Mouse (Mus musculus): ENCODE data around the gene Clic5. TPM values are rescaled to one million over a fixed set of nuclear protein-coding genes. Genes with fewer than 3 reads are reported as not detected.
A peak's percentile ranks its signal among the peaks of the same experiment; 100 is the strongest.

The Clic5 gene
- polyA plus RNA-seq, 1 experiment from 2014 or later: 10.5 TPM

DNA sequence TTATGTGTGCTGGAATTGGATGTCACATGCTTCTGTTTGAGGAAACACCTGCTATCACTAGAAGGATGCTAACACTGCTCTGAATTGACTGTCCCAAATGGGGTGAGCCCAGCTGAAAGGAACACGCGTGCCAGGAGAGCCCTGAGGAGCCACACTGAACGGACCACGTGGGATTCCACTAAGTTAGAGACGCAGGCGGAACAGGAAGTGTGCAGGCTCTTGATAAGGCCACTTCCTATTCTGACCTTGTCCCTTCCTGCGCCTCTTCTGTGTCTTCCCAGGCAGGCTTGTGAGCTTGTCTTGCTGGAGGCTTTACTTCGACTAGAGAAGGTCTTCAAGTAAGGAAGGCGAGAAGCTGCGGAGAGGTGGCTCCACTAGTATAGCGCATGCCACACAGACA lies 27.9 kb upstream of the Clic5 start:
- ATAC-seq (replicated peaks; ENCODE audit: low FRiP score, low TSS enrichment, low read depth) (no peak), DNase-seq (ENCODE audit: low spot score) (no peak)
- Histone ChIP-seq H3K27ac (ENCODE audit: low read depth) (no peak overlapping the region), H3K36me3 (ENCODE audit: control insufficient read depth, insufficient read depth, low read length) (no peaks in the 10 kb centered on the region), H3K4me2 (ENCODE audit: low read length) (no peak overlapping the region), H3K27me3 (replicated peaks; ENCODE audit: control insufficient read depth, insufficient read depth, low read length) (no peaks in the 10 kb centered on the region), H3K9me3 (ENCODE audit: control insufficient read depth, low read length) (no peaks in the 10 kb centered on the region), H3K4me3 (ENCODE audit: low read depth, low read length) (no peak overlapping the region), H3K9ac (ENCODE audit: low read length) (no peak overlapping the region), H3K4me1 (replicated peaks; ENCODE audit: control insufficient read depth, insufficient read depth, low read length) (no peaks in the 10 kb centered on the region)
- 90% methylated on average over 11 of the region's 11 CpGs for WGBS

DNA sequence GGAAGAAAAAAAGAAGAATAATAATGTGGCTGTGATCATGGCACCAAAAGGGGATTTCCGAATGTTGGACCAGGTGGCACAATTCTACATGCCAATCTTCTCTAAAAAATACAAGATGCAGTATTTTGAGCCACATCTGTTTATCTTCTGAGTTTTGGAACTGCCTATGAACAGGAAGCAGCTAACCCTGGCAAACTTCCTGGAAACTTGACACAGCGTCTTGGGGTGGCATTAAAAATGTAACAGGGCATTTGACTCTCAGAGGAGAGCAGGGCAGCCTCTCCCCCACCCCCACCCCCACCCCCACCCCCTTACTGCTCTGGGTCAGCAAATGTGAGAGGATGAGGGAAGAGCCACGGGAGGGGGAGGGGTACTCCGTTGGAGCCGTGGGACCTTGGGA lies 25.9 kb upstream of the Clic5 start:
- H3K27me3 ChIP-seq (replicated peaks; ENCODE audit: control insufficient read depth, insufficient read depth, low read length): no peaks in the 10 kb centered on the region
- no peak overlapping the region for H3K9ac ChIP-seq (ENCODE audit: low read length)
- no peak for ATAC-seq (replicated peaks; ENCODE audit: low FRiP score, low TSS enrichment, low read depth)
- WGBS: 21% methylated on average over 5 of the region's 5 CpGs
- H3K4me3 ChIP-seq (ENCODE audit: low read depth, low read length): no peak overlapping the region
- H3K36me3 ChIP-seq (ENCODE audit: control insufficient read depth, insufficient read depth, low read length): no peaks in the 10 kb centered on the region
- DNase-seq (ENCODE audit: low spot score): no peak
- peak overlapping the region; percentile 20; the same call in 1 of the 2 replicates for H3K4me2 ChIP-seq (ENCODE audit: low read length)
- H3K9me3 ChIP-seq (ENCODE audit: control insufficient read depth, low read length): no peaks in the 10 kb centered on the region
- no peak overlapping the region for H3K27ac ChIP-seq (ENCODE audit: low read depth)
- no peaks in the 10 kb centered on the region for H3K4me1 ChIP-seq (replicated peaks; ENCODE audit: control insufficient read depth, insufficient read depth, low read length)

- no peaks in the 10 kb centered on the region for H3K27me3 ChIP-seq (replicated peaks; ENCODE audit: control insufficient read depth, insufficient read depth, low read length)
- H3K9me3 ChIP-seq (ENCODE audit: control insufficient read depth, low read length): no peaks in the 10 kb centered on the region
- no peak overlapping the region for H3K9ac ChIP-seq (ENCODE audit: low read length)
- no peak overlapping the region for H3K27ac ChIP-seq (ENCODE audit: low read depth)
- no peaks in the 10 kb centered on the region for H3K36me3 ChIP-seq (ENCODE audit: control insufficient read depth, insufficient read depth, low read length)
- WGBS: 46% methylated on average over 5 of the region's 5 CpGs
- peak overlapping the region; percentile 20; the same call in 1 of the 2 replicates for H3K4me2 ChIP-seq (ENCODE audit: low read length)
- DNase-seq (ENCODE audit: low spot score) (no peak), ATAC-seq (replicated peaks; ENCODE audit: low FRiP score, low TSS enrichment, low read depth) (no peak)
- no peaks in the 10 kb centered on the region for H3K4me1 ChIP-seq (replicated peaks; ENCODE audit: control insufficient read depth, insufficient read depth, low read length)
- H3K4me3 ChIP-seq (ENCODE audit: low read depth, low read length): no peak overlapping the region
Measured at GRCm38 (mm10) chr17:44162935-44163334, 25.4 kb upstream of the Clic5 start.

DNA sequence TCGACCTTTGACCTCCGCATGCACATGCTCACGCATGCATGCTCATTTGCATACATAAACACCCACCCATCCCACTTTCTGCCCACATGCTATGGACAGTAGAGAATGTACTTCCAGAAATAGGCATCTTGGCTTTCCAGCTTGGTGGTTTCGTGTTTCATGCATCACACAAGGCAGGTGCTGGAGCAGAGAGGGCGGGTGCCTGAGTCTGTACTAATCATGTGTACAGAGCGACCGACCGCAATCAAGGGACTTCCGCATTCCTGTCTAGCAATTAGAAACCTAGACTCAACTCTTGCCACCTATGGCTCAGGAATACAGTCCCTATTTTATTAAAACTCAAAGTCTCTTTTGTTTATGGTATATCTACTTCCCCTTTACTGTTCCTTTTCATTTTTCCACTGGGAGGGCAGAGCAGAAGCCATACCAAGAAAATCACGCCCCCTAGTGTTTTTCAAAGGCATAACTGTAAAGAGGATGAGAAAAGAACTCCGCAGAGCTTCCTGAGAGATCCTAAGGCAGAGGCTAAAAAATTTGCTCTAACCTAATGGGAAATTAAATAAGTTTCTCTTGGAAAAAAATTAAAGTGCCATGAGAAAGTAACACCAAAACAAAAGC lies 22.5 kb upstream of the Clic5 start:
- 67% methylated on average over 11 of the region's 11 CpGs for WGBS
- DNase-seq (ENCODE audit: low spot score): no peak
- 0 out of 2 replicates have a peak, but pooled peaks have one; percentile 55 for ATAC-seq (replicated peaks; ENCODE audit: low FRiP score, low TSS enrichment, low read depth)

GRCm38 (mm10) chr17:44169676-44170075 lies 18.7 kb upstream of the Clic5 start:
- 88% methylated on average over 4 of the region's 4 CpGs for WGBS
- H3K9ac ChIP-seq (ENCODE audit: low read length): no peak overlapping the region
- ATAC-seq (replicated peaks; ENCODE audit: low FRiP score, low TSS enrichment, low read depth): no peak

More for the DNA sequence above, 22.5 kb upstream of the Clic5 start:
- Histone ChIP-seq H3K27me3 (replicated peaks; ENCODE audit: control insufficient read depth, insufficient read depth, low read length) (no peaks in the 10 kb centered on the region), H3K9ac (ENCODE audit: low read length) (no peak overlapping the region), H3K4me1 (replicated peaks; ENCODE audit: control insufficient read depth, insufficient read depth, low read length) (no peaks in the 10 kb centered on the region), H3K4me3 (ENCODE audit: low read depth, low read length) (no peak overlapping the region), H3K4me2 (ENCODE audit: low read length) (no peak overlapping the region), H3K36me3 (ENCODE audit: control insufficient read depth, insufficient read depth, low read length) (no peaks in the 10 kb centered on the region), H3K9me3 (ENCODE audit: control insufficient read depth, low read length) (no peaks in the 10 kb centered on the region), H3K27ac (ENCODE audit: low read depth) (no peak overlapping the region)

GRCm38 (mm10) chr17:44170316-44170715 lies 18.1 kb upstream of the Clic5 start:
- ATAC-seq (replicated peaks; ENCODE audit: low FRiP score, low TSS enrichment, low read depth): no peak
- no peak for DNase-seq (ENCODE audit: low spot score)
- Histone ChIP-seq H3K27ac (ENCODE audit: low read depth) (no peak overlapping the region), H3K4me1 (replicated peaks; ENCODE audit: control insufficient read depth, insufficient read depth, low read length) (no peaks in the 10 kb centered on the region), H3K4me3 (ENCODE audit: low read depth, low read length) (no peak overlapping the region), H3K27me3 (replicated peaks; ENCODE audit: control insufficient read depth, insufficient read depth, low read length) (no peaks in the 10 kb centered on the region), H3K36me3 (ENCODE audit: control insufficient read depth, insufficient read depth, low read length) (no peaks in the 10 kb centered on the region), H3K9me3 (ENCODE audit: control insufficient read depth, low read length) (no peaks in the 10 kb centered on the region), H3K4me2 (ENCODE audit: low read length) (no peak overlapping the region), H3K9ac (ENCODE audit: low read length) (no peak overlapping the region)
- 88% methylated on average over 3 of the region's 3 CpGs for WGBS

More at GRCm38 (mm10) chr17:44169676-44170075, 18.7 kb upstream of the Clic5 start:
- H3K27ac ChIP-seq (ENCODE audit: low read depth): no peak overlapping the region
- no peaks in the 10 kb centered on the region for H3K4me1 ChIP-seq (replicated peaks; ENCODE audit: control insufficient read depth, insufficient read depth, low read length)
- no peaks in the 10 kb centered on the region for H3K36me3 ChIP-seq (ENCODE audit: control insufficient read depth, insufficient read depth, low read length)
- H3K27me3 ChIP-seq (replicated peaks; ENCODE audit: control insufficient read depth, insufficient read depth, low read length): no peaks in the 10 kb centered on the region
- no peak for DNase-seq (ENCODE audit: low spot score)
- H3K4me2 ChIP-seq (ENCODE audit: low read length): no peak overlapping the region
- H3K9me3 ChIP-seq (ENCODE audit: control insufficient read depth, low read length): no peaks in the 10 kb centered on the region
- H3K4me3 ChIP-seq (ENCODE audit: low read depth, low read length): no peak overlapping the region

DNA sequence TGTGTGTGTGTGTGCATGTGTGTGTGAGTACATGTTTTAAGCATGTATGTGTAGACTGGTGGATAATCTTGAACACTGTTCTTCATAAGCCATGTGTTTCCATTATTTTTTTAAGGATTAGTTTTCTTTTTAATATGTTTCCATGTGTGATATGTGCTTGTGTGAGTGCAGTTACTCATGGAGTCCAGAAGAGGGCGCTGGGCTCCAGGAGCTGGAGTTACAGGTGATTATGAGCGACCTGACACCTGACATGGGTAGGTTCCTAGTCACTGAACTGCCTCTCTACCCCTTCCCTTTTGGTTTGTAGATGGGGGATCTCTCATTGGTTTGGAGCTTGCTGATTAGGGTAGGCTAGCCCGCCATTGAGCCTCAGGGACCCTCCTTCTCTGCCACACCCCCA lies 16.5 kb upstream of the Clic5 start:
- H3K4me3 ChIP-seq (ENCODE audit: low read depth, low read length): no peak overlapping the region
- H3K27me3 ChIP-seq (replicated peaks; ENCODE audit: control insufficient read depth, insufficient read depth, low read length): no peaks in the 10 kb centered on the region
- H3K9me3 ChIP-seq (ENCODE audit: control insufficient read depth, low read length): no peaks in the 10 kb centered on the region
- no peak overlapping the region for H3K4me2 ChIP-seq (ENCODE audit: low read length)
- ATAC-seq (replicated peaks; ENCODE audit: low FRiP score, low TSS enrichment, low read depth): no peak
- no peaks in the 10 kb centered on the region for H3K36me3 ChIP-seq (ENCODE audit: control insufficient read depth, insufficient read depth, low read length)
- no peak for DNase-seq (ENCODE audit: low spot score)
- WGBS: 45% methylated on average over 3 of the region's 3 CpGs
- H3K27ac ChIP-seq (ENCODE audit: low read depth): no peak overlapping the region
- no peak overlapping the region for H3K9ac ChIP-seq (ENCODE audit: low read length)
- H3K4me1 ChIP-seq (replicated peaks; ENCODE audit: control insufficient read depth, insufficient read depth, low read length): no peaks in the 10 kb centered on the region

- Histone ChIP-seq H3K4me3 (ENCODE audit: low read depth, low read length) (no peak overlapping the region), H3K4me1 (replicated peaks; ENCODE audit: control insufficient read depth, insufficient read depth, low read length) (no peaks in the 10 kb centered on the region), H3K36me3 (ENCODE audit: control insufficient read depth, insufficient read depth, low read length) (no peaks in the 10 kb centered on the region), H3K4me2 (ENCODE audit: low read length) (no peak overlapping the region), H3K9ac (ENCODE audit: low read length) (no peak overlapping the region), H3K9me3 (ENCODE audit: control insufficient read depth, low read length) (no peaks in the 10 kb centered on the region), H3K27ac (ENCODE audit: low read depth) (no peak overlapping the region), H3K27me3 (replicated peaks; ENCODE audit: control insufficient read depth, insufficient read depth, low read length) (no peaks in the 10 kb centered on the region)
- 68% methylated on average over 2 of the region's 2 CpGs for WGBS
- ATAC-seq (replicated peaks; ENCODE audit: low FRiP score, low TSS enrichment, low read depth) (no peak), DNase-seq (ENCODE audit: low spot score) (no peak)
Measured at GRCm38 (mm10) chr17:44173341-44173740, 15.0 kb upstream of the Clic5 start.

GRCm38 (mm10) chr17:44177291-44177690 lies 11.1 kb upstream of the Clic5 start:
- Histone ChIP-seq H3K9ac (ENCODE audit: low read length) (no peak overlapping the region), H3K4me1 (replicated peaks; ENCODE audit: control insufficient read depth, insufficient read depth, low read length) (no peaks in the 10 kb centered on the region), H3K4me2 (ENCODE audit: low read length) (no peak overlapping the region), H3K27ac (ENCODE audit: low read depth) (no peak overlapping the region), H3K36me3 (ENCODE audit: control insufficient read depth, insufficient read depth, low read length) (no peaks in the 10 kb centered on the region), H3K9me3 (ENCODE audit: control insufficient read depth, low read length) (no peaks in the 10 kb centered on the region), H3K27me3 (replicated peaks; ENCODE audit: control insufficient read depth, insufficient read depth, low read length) (no peaks in the 10 kb centered on the region), H3K4me3 (ENCODE audit: low read depth, low read length) (no peak overlapping the region)
- ATAC-seq (replicated peaks; ENCODE audit: low FRiP score, low TSS enrichment, low read depth): no peak
- 93% methylated on average over 3 of the region's 3 CpGs for WGBS
- no peak for DNase-seq (ENCODE audit: low spot score)
